Mouse (Mus musculus): Measurements from ENCODE around the gene Frat2. TPM values are rescaled to one million over a fixed set of nuclear protein-coding genes. Genes with fewer than 3 reads are reported as not detected.
A peak's percentile ranks its signal among the peaks of the same experiment; 100 is the strongest.
"Not testable (repeated sequence)": the region's sequence is repeated elsewhere in the genome, so short reads cannot be mapped to it uniquely, and the experiment has no call there.

The Frat2 gene
- polyA plus RNA-seq, 1 experiment from 2014 or later, result 9.8 TPM

- no peaks in the 10 kb centered on the region for H3K36me3 ChIP-seq (ENCODE audit: control insufficient read depth, insufficient read depth, low read length)
- peaks cover 13% of the 10 kb centered on the region for H3K4me1 ChIP-seq (replicated peaks; ENCODE audit: control insufficient read depth, insufficient read depth, low read length)
- no peak for DNase-seq (ENCODE audit: low spot score)
- H3K4me2 ChIP-seq, result no peak overlapping the region
- no peak overlapping the region for H3K9ac ChIP-seq (ENCODE audit: low read depth, low read length)
- H3K9me3 ChIP-seq (ENCODE audit: control insufficient read depth, low read length), result no peaks in the 10 kb centered on the region
- WGBS, result 50% methylated on average over 6 of the region's 6 CpGs
- H3K27ac ChIP-seq (ENCODE audit: low read depth, low read length), result no peak overlapping the region
- H3K27me3 ChIP-seq (replicated peaks; ENCODE audit: control insufficient read depth, insufficient read depth, low read length), result no peaks in the 10 kb centered on the region
- no peak overlapping the region for H3K4me3 ChIP-seq (ENCODE audit: low read depth, low read length)
- no peak for ATAC-seq (replicated peaks; ENCODE audit: low FRiP score)
Observed at GRCm38 (mm10) chr19:41850021-41850718, 2.2 kb upstream of the Frat2 start.

GRCm38 (mm10) chr19:41847614-41847991 lies 329 bp downstream of the Frat2 start:
- WGBS, result under 1% methylated on average over 53 of the region's 53 CpGs
- H3K27ac ChIP-seq (ENCODE audit: low read depth, low read length), result peak overlapping the region; percentile 93
- peaks cover 11% of the 10 kb centered on the region for H3K4me1 ChIP-seq (replicated peaks; ENCODE audit: control insufficient read depth, insufficient read depth, low read length)
- H3K4me3 ChIP-seq (ENCODE audit: low read depth, low read length), result peak overlapping the region; percentile 93
- DNase-seq (ENCODE audit: low spot score), result peak; percentile 80
- ATAC-seq (replicated peaks; ENCODE audit: low FRiP score), result peak; percentile 44
- H3K9me3 ChIP-seq (ENCODE audit: control insufficient read depth, low read length); H3K36me3 ChIP-seq (ENCODE audit: control insufficient read depth, insufficient read depth, low read length); H3K27me3 ChIP-seq (replicated peaks; ENCODE audit: control insufficient read depth, insufficient read depth, low read length): not testable (repeated sequence)
- peak overlapping the region; percentile 86 for H3K9ac ChIP-seq (ENCODE audit: low read depth, low read length)
- peak overlapping the region; percentile 98 for H3K4me2 ChIP-seq

GRCm38 (mm10) chr19:41847091-41847581 lies 796 bp downstream of the Frat2 start:
- H3K4me3 ChIP-seq (ENCODE audit: low read depth, low read length), result peak overlapping the region; percentile 93
- H3K27ac ChIP-seq (ENCODE audit: low read depth, low read length), result peak overlapping the region; percentile 93
- H3K36me3 ChIP-seq (ENCODE audit: control insufficient read depth, insufficient read depth, low read length), result no peaks in the 10 kb centered on the region
- ATAC-seq (replicated peaks; ENCODE audit: low FRiP score), result peak; percentile 12; the same call in 1 of the 2 replicates
- peaks cover 8% of the 10 kb centered on the region for H3K4me1 ChIP-seq (replicated peaks; ENCODE audit: control insufficient read depth, insufficient read depth, low read length)
- under 1% methylated on average over 64 of the region's 64 CpGs for WGBS
- H3K4me2 ChIP-seq, result peak overlapping the region; percentile 98
- H3K9me3 ChIP-seq (ENCODE audit: control insufficient read depth, low read length), result no peaks in the 10 kb centered on the region
- DNase-seq (ENCODE audit: low spot score), result peak; percentile 71
- no peaks in the 10 kb centered on the region for H3K27me3 ChIP-seq (replicated peaks; ENCODE audit: control insufficient read depth, insufficient read depth, low read length)
- H3K9ac ChIP-seq (ENCODE audit: low read depth, low read length), result peak overlapping the region; percentile 86

- 13% methylated on average over 21 of the region's 21 CpGs for WGBS
- Histone ChIP-seq H3K36me3 (ENCODE audit: control insufficient read depth, insufficient read depth, low read length) (no peaks in the 10 kb centered on the region), H3K27me3 (replicated peaks; ENCODE audit: control insufficient read depth, insufficient read depth, low read length) (no peaks in the 10 kb centered on the region), H3K4me3 (ENCODE audit: low read depth, low read length) (peak overlapping the region; percentile 93), H3K9ac (ENCODE audit: low read depth, low read length) (peak overlapping the region; percentile 86), H3K9me3 (ENCODE audit: control insufficient read depth, low read length) (no peaks in the 10 kb centered on the region), H3K4me2 (peak overlapping the region; percentile 98), H3K4me1 (replicated peaks; ENCODE audit: control insufficient read depth, insufficient read depth, low read length) (peaks cover 9% of the 10 kb centered on the region), H3K27ac (ENCODE audit: low read depth, low read length) (peak overlapping the region; percentile 93)
- DNase-seq (ENCODE audit: low spot score) (no peak), ATAC-seq (replicated peaks; ENCODE audit: low FRiP score) (no peak)
Observed at GRCm38 (mm10) chr19:41846366-41847090, 1.4 kb downstream of the Frat2 start.

- H3K4me3 ChIP-seq (ENCODE audit: low read depth, low read length), result no peak overlapping the region
- no peak overlapping the region for H3K27ac ChIP-seq (ENCODE audit: low read depth, low read length)
- H3K4me2 ChIP-seq, result no peak overlapping the region
- DNase-seq (ENCODE audit: low spot score) (no peak), ATAC-seq (replicated peaks; ENCODE audit: low FRiP score) (no peak)
- no peak overlapping the region for H3K9ac ChIP-seq (ENCODE audit: low read depth, low read length)
- H3K27me3 ChIP-seq (replicated peaks; ENCODE audit: control insufficient read depth, insufficient read depth, low read length), result no peaks in the 10 kb centered on the region
- no peaks in the 10 kb centered on the region for H3K36me3 ChIP-seq (ENCODE audit: control insufficient read depth, insufficient read depth, low read length)
- no peaks in the 10 kb centered on the region for H3K9me3 ChIP-seq (ENCODE audit: control insufficient read depth, low read length)
- H3K4me1 ChIP-seq (replicated peaks; ENCODE audit: control insufficient read depth, insufficient read depth, low read length), result peaks cover 13% of the 10 kb centered on the region
- 81% methylated on average over 6 of the region's 6 CpGs for WGBS
Observed at GRCm38 (mm10) chr19:41844345-41844744, 3.6 kb downstream of the Frat2 start.

GRCm38 (mm10) chr19:41842706-41843105 lies 5.2 kb downstream of the Frat2 start:
- Histone ChIP-seq H3K9ac (ENCODE audit: low read depth, low read length) (no peak overlapping the region), H3K27ac (ENCODE audit: low read depth, low read length) (no peak overlapping the region), H3K9me3 (ENCODE audit: control insufficient read depth, low read length) (no peaks in the 10 kb centered on the region), H3K4me2 (no peak overlapping the region), H3K4me1 (replicated peaks; ENCODE audit: control insufficient read depth, insufficient read depth, low read length) (peaks cover 28% of the 10 kb centered on the region), H3K36me3 (ENCODE audit: control insufficient read depth, insufficient read depth, low read length) (no peaks in the 10 kb centered on the region), H3K27me3 (replicated peaks; ENCODE audit: control insufficient read depth, insufficient read depth, low read length) (no peaks in the 10 kb centered on the region), H3K4me3 (ENCODE audit: low read depth, low read length) (no peak overlapping the region)
- 78% methylated on average over 4 of the region's 4 CpGs for whole genome bisulfite sequencing
- DNase-seq (ENCODE audit: low spot score) (no peak), ATAC-seq (replicated peaks; ENCODE audit: low FRiP score) (no peak)

GRCm38 (mm10) chr19:41842196-41842595 lies 5.7 kb downstream of the Frat2 start:
- H3K27ac ChIP-seq (ENCODE audit: low read depth, low read length), result no peak overlapping the region
- H3K9me3 ChIP-seq (ENCODE audit: control insufficient read depth, low read length), result no peaks in the 10 kb centered on the region
- H3K9ac ChIP-seq (ENCODE audit: low read depth, low read length), result no peak overlapping the region
- H3K4me2 ChIP-seq, result no peak overlapping the region
- DNase-seq (ENCODE audit: low spot score), result no peak
- ATAC-seq (replicated peaks; ENCODE audit: low FRiP score), result no peak
- no peaks in the 10 kb centered on the region for H3K27me3 ChIP-seq (replicated peaks; ENCODE audit: control insufficient read depth, insufficient read depth, low read length)
- no peak overlapping the region for H3K4me3 ChIP-seq (ENCODE audit: low read depth, low read length)
- peaks cover 33% of the 10 kb centered on the region for H3K4me1 ChIP-seq (replicated peaks; ENCODE audit: control insufficient read depth, insufficient read depth, low read length)
- 91% methylated on average over 4 of the region's 4 CpGs for WGBS
- H3K36me3 ChIP-seq (ENCODE audit: control insufficient read depth, insufficient read depth, low read length), result no peaks in the 10 kb centered on the region

- Histone ChIP-seq H3K9me3 (ENCODE audit: control insufficient read depth, low read length) (no peaks in the 10 kb centered on the region), H3K27me3 (replicated peaks; ENCODE audit: control insufficient read depth, insufficient read depth, low read length) (no peaks in the 10 kb centered on the region), H3K4me3 (ENCODE audit: low read depth, low read length) (no peak overlapping the region), H3K36me3 (ENCODE audit: control insufficient read depth, insufficient read depth, low read length) (no peaks in the 10 kb centered on the region), H3K4me2 (peak overlapping the region; percentile 9; the same call in 1 of the 2 replicates), H3K27ac (ENCODE audit: low read depth, low read length) (peak overlapping the region; percentile 27; the same call in 1 of the 2 replicates), H3K4me1 (replicated peaks; ENCODE audit: control insufficient read depth, insufficient read depth, low read length) (peaks cover 42% of the 10 kb centered on the region), H3K9ac (ENCODE audit: low read depth, low read length) (0 out of 2 replicates have a peak overlapping the region, but pooled peaks have one; percentile 6)
- 40% methylated on average over 7 of the region's 7 CpGs for WGBS
- ATAC-seq (replicated peaks; ENCODE audit: low FRiP score), result no peak
- no peak for DNase-seq (ENCODE audit: low spot score)
Observed at GRCm38 (mm10) chr19:41841105-41841750, 6.7 kb downstream of the Frat2 start.
